Mouse (Mus musculus): ENCODE measurements at regions not wholly inside any gene's neighbourhood (a gene's known extent, or its start where the extent isn't known, plus 50 kb on each side); places are given as distances from the start of the nearest gene placed in this dataset.

- DNase-seq (ENCODE audit: low read depth): no peak
These were observed 148.3 kb upstream of the Irf2bp2 start for GRCm38 (mm10) chr8:126742081-126742480.

- DNase-seq (ENCODE audit: low read depth): no peak
These were observed 147.2 kb upstream of the Irf2bp2 start for GRCm38 (mm10) chr8:126741031-126741430.

DNA sequence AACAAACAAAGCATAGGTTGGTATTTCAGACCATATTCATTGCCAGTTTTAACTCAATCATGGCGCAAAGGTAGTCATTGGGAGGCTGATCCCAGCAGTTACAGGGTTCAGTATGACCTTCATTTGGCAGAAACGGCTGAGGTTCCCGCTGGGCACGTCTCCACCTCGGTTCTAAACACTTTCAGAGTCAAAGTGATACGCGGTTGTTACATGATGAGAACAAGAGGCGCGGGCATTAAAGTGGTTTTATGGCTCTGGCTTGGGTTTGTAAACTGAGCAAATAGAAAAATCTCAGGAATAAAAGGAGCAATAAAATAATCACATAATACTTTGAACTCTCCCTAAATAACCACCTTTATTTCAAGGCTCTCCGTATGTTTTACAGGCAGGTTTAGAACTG, 146.0 kb upstream of the Irf2bp2 start:
- DNase-seq (ENCODE audit: low read depth): no peak

DNA sequence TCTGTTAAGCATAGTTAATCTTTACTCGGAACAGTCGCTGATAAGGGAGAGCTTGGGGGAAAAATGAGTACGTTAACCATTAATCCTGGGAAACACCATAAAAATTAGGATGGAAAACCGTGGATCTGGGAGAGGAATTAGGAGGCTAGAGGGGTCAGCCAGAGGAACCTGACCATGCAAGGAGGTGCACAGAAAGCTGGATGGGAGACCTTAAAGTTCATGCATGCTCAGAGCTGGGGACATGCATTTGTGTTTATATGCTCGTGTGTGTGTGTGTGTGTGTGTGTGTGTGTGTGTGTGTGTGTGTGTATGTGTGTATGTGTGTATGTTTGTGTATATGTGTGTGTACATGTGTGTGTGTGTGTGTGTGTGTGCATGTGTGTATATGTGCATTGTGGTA, 143.2 kb upstream of the Irf2bp2 start:
- no peak for DNase-seq (ENCODE audit: low read depth)

GRCm38 (mm10) chr8:126736441-126736962, 142.7 kb upstream of the Irf2bp2 start:
- DNase-seq (ENCODE audit: low read depth): no peak

GRCm38 (mm10) chr8:126735488-126736440, 142.0 kb upstream of the Irf2bp2 start:
- no peak for DNase-seq (ENCODE audit: low read depth)

- DNase-seq (ENCODE audit: low read depth): no peak
These were observed 141.1 kb upstream of the Irf2bp2 start for GRCm38 (mm10) chr8:126734743-126735487.

DNA sequence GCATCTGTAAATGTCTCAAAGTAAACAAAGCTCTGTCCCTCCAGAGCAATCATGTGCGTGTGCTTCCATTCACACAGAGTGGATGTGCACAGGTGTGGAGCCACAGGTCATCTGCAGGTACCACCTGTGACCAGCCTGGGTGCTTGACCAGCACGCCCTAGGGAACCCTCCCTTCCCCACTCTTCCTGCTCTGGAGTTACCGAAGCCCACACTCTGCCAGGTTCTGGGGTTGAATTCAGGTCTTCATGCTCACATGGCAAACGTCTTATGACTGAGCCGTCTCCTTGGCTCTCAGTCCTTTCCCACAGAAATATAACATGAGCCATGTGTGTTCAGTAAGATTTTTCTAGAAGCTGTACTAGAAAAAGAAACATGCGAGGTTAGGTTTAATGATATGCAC, 140.0 kb upstream of the Irf2bp2 start:
- DNase-seq (ENCODE audit: low read depth): no peak

GRCm38 (mm10) chr8:126733307-126733706, 139.5 kb upstream of the Irf2bp2 start:
- DNase-seq (ENCODE audit: low read depth): no peak

GRCm38 (mm10) chr8:126730017-126730631, 136.3 kb upstream of the Irf2bp2 start:
- DNase-seq (ENCODE audit: low read depth): no peak

DNA sequence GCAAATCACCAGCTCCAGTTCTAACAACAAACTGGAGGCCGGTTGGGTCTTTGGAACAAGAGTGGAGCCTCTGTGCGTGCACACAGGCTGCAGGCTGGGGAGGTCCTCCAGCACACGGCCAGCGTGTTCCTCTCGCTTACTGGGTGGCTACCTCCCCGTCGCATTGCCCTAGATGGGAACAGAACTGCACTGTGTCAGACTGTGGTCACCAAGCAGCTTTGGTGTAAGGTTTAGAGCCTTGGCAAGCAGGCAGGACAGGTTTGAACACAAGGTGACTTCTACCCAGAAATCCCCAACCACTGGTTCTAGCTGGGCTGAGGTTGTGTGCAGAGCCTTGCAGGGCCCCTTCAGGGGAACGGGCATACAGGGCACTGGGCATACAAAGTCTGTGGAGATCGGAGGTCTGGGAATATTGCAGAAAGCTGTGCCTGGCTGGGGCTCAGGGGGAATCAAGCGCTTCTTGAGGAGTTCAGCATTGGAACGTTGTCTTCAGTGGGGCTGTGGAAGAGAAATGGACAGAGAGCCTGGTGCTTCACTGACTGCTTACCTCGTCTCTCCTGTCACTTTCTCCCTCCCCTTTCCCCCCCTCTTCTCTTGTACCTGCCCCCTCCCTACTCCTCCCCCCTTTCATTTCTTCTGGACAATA, 135.3 kb upstream of the Irf2bp2 start:
- DNase-seq (ENCODE audit: low read depth): no peak

DNA sequence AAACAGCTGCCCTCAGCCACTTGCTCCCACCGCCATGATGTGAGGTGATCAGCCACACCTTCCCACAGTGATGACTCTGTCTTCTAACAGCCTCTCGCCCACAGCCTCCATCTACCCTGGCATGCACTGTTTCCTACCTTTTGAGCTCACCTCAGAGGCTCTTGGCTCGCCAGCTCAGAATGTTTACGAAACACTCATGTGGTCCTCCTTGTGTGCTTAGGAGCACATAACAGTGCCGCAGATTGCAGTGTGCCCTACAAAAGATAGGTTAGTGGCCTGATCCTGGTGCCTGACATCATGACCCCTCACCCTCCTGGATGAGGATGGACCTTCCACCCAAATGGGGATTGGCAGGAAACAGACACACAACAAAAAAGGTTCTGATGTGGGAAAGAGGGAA, 134.3 kb upstream of the Irf2bp2 start:
- no peak for DNase-seq (ENCODE audit: low read depth)

DNA sequence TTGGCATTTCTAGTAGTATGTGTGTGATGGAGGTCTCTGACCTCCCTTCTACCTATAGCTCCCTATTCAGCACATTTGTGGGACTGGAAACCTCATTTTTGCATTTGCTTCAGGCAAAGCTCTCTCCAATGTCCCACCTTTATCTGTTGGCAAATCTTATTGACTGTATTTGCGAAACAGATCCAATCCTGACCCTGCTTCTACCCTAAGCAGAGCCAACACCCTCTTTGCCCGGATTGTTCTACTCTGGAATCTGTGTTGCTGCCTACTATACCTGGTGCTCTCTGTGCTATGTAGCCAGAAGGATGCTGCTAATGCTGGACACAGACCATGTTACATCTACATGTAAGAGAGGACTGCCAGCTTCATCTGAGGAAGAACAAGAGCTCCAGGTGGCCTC, 133.3 kb upstream of the Irf2bp2 start:
- no peak for DNase-seq (ENCODE audit: low read depth)

DNA sequence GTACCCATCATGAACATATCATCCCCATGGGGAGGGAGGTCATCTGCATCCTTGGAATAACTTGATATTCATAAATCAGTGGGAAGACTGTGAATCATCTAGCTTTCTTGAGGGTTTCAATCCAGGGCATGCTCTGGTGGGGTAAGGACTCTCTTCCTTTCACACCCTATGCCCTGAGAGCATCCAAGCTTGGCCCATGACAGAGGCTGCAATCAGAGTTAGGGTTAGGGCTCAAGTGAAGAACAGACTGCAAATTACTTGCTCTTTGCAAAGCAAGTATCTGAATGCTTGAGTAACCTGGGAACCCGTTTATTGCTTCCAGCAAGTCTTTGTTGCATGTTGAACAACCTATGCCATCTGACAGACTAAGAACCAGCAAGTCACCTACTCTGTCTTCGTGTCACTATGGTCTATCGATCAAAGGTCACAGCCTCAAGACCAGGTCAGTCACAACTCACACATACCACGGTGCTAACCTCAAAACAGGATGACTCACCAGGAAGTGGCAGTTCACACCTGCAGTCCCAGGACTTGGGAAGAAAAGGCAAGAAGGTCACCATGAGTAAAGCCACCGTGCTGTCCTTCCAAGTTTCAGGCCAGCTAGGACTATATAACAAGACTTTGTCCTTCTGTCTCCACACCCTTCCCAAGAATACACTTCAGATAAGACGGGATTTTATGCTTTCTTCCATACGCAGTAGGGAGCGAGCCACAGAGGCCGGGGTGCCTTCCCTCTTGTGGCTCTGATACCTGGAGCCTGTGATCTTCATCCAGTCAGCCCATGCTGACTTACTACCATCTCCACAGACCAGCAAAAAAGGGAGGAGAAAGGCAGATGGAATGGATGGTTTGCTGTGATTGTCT, 129.7 kb upstream of the Irf2bp2 start:
- peak; percentile 13 for DNase-seq (ENCODE audit: low read depth)

- peak; percentile 25 for DNase-seq (ENCODE audit: low read depth)
These were observed 127.8 kb upstream of the Irf2bp2 start for GRCm38 (mm10) chr8:126721621-126722020.

DNA sequence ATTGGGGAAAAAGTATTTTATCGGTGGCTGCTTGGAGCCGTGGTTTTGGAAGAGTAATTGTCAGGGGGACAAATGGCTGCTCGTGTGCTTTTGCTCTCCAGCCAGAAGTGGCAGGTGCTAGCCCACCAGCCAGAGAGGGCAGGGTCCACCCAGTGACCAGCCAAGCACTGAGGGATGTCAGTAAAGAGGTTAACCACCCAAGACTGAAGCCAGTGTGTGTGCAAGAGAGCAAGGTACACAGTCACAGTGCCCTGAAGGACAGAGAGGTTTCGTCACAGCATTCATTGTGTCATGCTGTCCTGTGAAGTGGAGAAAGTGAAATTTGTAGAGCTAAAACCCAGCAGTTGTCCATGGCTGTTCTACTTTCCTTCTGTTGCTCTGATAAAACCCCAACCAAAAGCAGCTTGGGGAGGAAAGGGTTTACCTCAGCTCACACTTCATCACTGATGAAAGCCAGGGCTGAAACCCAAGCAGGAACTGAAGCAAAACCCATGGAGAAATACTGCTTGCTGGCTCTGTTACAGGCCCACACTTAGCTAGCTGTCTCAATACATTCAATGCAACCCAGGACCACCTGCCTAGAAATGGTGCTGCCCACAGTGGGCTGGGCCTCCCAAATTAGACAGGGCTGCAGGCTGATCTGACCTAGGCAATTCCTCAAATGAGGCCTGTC, 126.8 kb upstream of the Irf2bp2 start:
- no peak for DNase-seq (ENCODE audit: low read depth)

DNA sequence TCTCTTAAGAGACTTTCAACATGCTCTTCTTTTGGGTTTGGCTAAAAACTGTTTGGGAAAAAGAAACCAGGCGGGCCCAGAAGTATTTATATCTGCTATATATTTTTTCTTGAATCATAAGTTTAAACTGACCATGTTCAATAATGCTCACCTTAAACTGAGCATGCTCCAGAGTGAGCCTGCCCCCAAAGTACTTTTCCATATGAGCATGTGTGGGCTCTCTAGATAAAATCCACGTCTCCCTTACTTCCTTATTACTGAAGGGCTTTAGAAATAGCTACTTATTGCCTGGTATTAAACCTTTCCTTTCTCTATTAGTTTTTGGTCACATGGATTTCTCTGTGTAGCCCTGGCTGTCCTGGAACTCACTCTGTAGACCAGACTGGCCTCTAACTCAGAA, 126.0 kb upstream of the Irf2bp2 start:
- DNase-seq (ENCODE audit: low read depth): no peak

- DNase-seq (ENCODE audit: low read depth): no peak
These were observed 123.9 kb upstream of the Irf2bp2 start for GRCm38 (mm10) chr8:126717652-126718155.

DNA sequence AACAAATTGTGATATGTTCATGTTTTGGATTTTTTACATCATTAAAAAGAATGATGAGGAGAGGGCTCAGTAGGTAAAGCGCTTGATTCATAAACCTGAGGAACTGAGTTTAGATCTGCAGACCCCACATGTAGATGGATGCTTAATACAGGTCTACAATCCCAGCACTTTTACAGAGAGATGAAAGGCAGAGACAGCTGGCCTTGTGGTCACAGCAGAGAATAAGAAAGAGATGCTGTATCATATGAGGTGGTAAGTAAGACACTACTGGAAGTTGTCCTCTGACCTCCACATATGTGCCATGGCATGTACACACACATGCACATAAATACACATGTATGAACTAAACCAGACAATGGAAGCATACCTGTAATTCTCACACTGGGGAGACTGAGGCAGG, 121.9 kb upstream of the Irf2bp2 start:
- no peak for DNase-seq (ENCODE audit: low read depth)

DNA sequence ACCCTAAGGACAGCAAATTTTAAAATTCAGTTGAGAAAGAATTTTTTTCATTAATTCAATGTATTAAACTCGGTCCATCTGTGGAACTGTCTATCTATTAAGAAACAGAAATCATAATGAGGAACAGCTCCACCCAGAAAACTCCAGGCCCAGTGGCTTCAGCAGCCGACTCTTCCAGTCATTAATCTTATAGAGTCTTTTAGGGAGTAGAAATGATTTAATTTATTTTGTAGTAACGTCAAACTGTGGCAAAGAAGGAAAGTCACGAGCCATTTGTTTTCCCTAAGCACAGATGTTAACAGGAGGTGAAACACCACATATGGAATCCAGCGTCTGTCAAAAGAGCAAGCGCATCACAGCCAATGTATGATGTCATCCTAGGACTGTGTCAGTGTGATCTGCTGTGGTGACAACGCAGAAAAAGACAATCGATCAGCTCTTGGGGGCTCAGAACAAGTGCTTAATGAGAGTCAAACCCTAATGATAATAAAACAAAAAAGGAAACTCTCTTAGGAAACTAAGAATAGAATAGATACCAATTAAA, 119.9 kb upstream of the Irf2bp2 start:
- no peak for DNase-seq (ENCODE audit: low read depth)
